Mouse (Mus musculus) bone marrow, adult 2 months (tissue): ENCODE measurements around the gene Lmbrd2. TPM values are rescaled to one million over a fixed set of nuclear protein-coding genes. Genes with fewer than 3 reads are reported as not detected.

Source experiments
- H3K27ac ChIP-seq: fragments of 200-500 bp; 2 replicates; pipeline ENCODE4 v1.5.1; 2012; ENCODE audit warnings: low read depth, mild to moderate bottlenecking, control low read depth, inconsistent platforms, low read length; ENCODE audit not compliant: control insufficient read depth, poor library complexity, insufficient read depth
- H3K4me1 ChIP-seq: fragments of 200-500 bp; 2 replicates; pipeline ENCODE4 v1.6.1; 2011; ENCODE audit warnings: low read length; ENCODE audit not compliant: control insufficient read depth, insufficient read depth
- H3K4me3 ChIP-seq: fragments of 200-500 bp; replicated peaks from 2 replicates; pipeline ENCODE3; 2011; ENCODE audit warnings: mild to moderate bottlenecking, low read depth, low read length, control low read depth; ENCODE audit not compliant: control insufficient read depth
- CTCF ChIP-seq: fragments of 200-500 bp; IDR thresholded peaks from 2 replicates; pipeline ENCODE4 v1.5.1; 2011; ENCODE audit warnings: low read length, control low read depth; ENCODE audit not compliant: control insufficient read depth, insufficient read depth
- POLR2A ChIP-seq: fragments of 200-500 bp; IDR thresholded peaks from 2 replicates; pipeline ENCODE4 v1.6.1; 2011; ENCODE audit warnings: low read depth, mild to moderate bottlenecking, control low read depth, low read length, borderline replicate concordance; ENCODE audit not compliant: control insufficient read depth
- WGBS: fragments of 180-500 bp; shearing (Covaris S2); methylation state at CpG from one replicate; pipeline ENCODE4 v1.1.7; 2018; 5-methylcytosine and 5-hydroxymethylcytosine counted together
- polyA plus RNA-seq: library from polyadenylated mRNA; stranded (reverse); fragments of >200 nt; gene quantifications from 2 replicates; pipeline ENCODE4 v1.2.4, GENCODE M21; 2011; ENCODE audit warnings: low replicate concordance; ENCODE audit not compliant: missing spikeins, insufficient read depth, insufficient read length

Gene Lmbrd2
- 5.1 and 10.4 TPM in 2 replicates for polyA plus RNA-seq

GRCm38 (mm10) chr15:9140252-9140680 is at the start of gene Lmbrd2:
TSS of gene Lmbrd2 (plus strand) at chr15:9140550.
- WGBS, result under 1% methylated on average over 34 of the region's 34 CpGs
- TF ChIP-seq POLR2A (peak; percentile 53; the same call in 1 of the 2 replicates), CTCF (no peak)
- H3K4me3 ChIP-seq, result peak within 1 kb of the TSS; percentile 92
- H3K4me1 ChIP-seq, result no peaks in the 10 kb centered on the region; the same call in 1 of the 2 replicates
- H3K27ac ChIP-seq, result peak within 1 kb of the TSS; percentile 35; the same call in 1 of the 2 replicates

DNA sequence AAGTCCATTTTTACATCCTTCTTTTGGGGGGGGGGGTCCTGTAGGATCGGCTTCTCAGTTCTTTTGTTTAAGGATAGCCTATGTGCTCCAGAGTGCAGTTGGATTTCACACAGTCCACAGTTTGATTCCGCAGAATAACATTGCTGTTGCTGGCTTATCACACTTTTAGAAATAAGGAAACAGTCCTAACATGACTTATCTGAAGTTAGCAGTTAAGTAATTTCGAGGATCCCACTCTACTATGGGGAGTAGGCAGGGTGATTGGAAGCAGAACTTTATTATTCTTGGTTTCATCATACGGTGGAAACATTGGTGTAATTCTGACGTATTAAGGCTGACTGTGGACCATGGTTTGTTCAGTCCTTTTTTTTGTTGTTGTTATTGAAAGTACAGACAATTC is 49.7 kb upstream of the Lmbrd2 start:
- no peak for TF ChIP-seq CTCF
- TF ChIP-seq POLR2A, result no peak
- no peak overlapping the region for H3K4me3 ChIP-seq
- 64% methylated on average over 5 of the region's 5 CpGs for WGBS
- peaks cover 2% of the 10 kb centered on the region for H3K4me1 ChIP-seq
- H3K27ac ChIP-seq, result no peak overlapping the region

DNA sequence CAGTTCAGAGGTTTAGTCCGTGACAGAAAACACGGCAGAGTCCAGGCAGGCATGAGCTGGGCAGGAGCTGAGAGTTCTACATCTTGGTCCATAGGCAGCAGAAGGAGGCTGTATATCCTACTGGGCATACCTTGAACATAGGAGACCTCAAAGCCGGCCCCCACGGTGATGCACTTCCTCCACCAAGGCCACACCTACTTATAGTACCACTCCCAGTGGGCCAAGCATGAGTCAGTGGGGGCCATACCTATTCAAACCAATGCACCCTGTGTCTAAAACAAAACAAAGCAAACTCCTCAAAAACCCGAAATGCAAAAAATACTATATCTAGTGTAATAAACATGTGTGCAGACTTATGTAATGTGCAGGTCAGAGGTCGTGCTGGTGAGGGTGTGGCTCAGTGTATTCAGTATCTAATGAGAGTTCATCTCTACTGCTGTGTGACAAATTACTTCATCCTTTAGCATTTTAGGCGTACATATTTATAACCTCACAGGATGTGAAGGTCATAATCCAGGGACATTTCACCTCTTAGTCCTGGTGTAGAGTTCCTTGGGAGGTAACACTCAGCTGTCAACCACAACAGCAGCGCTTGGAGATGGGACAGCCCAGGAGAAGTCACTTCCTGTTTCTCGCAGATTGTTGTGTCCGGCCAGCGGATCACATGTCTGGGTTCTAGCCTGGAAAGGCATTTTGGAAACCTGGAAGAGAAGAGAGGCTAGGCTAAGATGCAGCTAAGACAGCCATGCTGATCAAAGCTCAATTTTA is 46.6 kb upstream of the Lmbrd2 start:
- TF ChIP-seq CTCF, result no peak
- TF ChIP-seq POLR2A, result no peak
- H3K4me3 ChIP-seq, result no peak overlapping the region
- H3K27ac ChIP-seq, result no peak overlapping the region
- WGBS, result 78% methylated on average over 11 of the region's 11 CpGs
- H3K4me1 ChIP-seq, result no peaks in the 10 kb centered on the region; the same call in 1 of the 2 replicates

GRCm38 (mm10) chr15:9094366-9094750 is 46.0 kb upstream of the Lmbrd2 start:
- Histone ChIP-seq H3K4me1 (no peaks in the 10 kb centered on the region; the same call in 1 of the 2 replicates), H3K27ac (no peak overlapping the region), H3K4me3 (no peak overlapping the region)
- no peak for TF ChIP-seq CTCF
- no peak for TF ChIP-seq POLR2A
- 67% methylated on average over 13 of the region's 13 CpGs for WGBS

- no peak overlapping the region for H3K4me3 ChIP-seq
- no peaks in the 10 kb centered on the region; the same call in 1 of the 2 replicates for H3K4me1 ChIP-seq
- H3K27ac ChIP-seq, result no peak overlapping the region
- TF ChIP-seq CTCF, result no peak
- TF ChIP-seq POLR2A, result no peak
- 90% methylated on average over 4 of the region's 4 CpGs for WGBS
Measured at GRCm38 (mm10) chr15:9096865-9097264, 43.5 kb upstream of the Lmbrd2 start.

- WGBS, result 94% methylated on average over 10 of the region's 10 CpGs
- H3K27ac ChIP-seq, result no peak overlapping the region
- TF ChIP-seq CTCF (no peak), POLR2A (no peak)
- no peaks in the 10 kb centered on the region for H3K4me1 ChIP-seq
- H3K4me3 ChIP-seq, result no peak overlapping the region
Measured at GRCm38 (mm10) chr15:9100446-9101077, 39.8 kb upstream of the Lmbrd2 start.

DNA sequence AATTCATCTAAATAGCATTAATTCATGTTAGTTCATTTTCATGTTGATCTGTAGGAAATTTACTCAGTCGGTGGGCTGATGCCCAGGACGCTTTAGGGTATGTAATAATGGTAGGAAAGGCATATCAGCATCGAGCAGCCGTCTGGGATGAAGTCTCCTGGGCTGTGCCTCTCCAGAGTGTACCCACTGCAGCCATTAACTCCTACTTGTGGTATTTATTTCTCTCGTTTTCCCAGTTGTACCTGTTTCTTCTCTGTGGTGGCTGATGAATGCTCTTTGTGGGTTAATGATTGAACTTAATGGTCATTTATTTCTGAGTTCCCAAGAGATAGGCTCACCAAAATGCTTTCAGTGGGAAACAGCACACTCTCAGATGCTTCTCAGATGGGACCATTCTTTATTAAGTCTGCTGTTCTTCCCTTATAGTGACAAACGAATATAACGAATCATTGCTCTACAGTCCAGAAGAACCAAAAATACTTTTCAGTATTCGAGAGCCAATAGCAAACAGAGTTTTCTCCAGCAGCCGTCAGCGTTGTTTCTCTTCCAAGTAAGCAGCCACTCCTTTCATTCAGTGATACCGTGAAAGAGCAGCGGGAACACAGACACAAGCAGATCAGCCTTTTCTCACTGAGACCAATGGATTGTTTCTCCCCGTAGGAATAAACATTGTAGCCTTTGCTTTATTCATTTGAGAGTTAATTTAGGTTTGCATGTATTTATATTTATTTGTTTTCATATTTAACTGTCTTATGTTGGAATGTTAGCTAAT is 33.9 kb upstream of the Lmbrd2 start:
- H3K4me1 ChIP-seq, result no peaks in the 10 kb centered on the region
- no peak overlapping the region for H3K4me3 ChIP-seq
- TF ChIP-seq CTCF (no peak), POLR2A (no peak)
- H3K27ac ChIP-seq, result no peak overlapping the region
- WGBS, result 90% methylated on average over 13 of the region's 13 CpGs

DNA sequence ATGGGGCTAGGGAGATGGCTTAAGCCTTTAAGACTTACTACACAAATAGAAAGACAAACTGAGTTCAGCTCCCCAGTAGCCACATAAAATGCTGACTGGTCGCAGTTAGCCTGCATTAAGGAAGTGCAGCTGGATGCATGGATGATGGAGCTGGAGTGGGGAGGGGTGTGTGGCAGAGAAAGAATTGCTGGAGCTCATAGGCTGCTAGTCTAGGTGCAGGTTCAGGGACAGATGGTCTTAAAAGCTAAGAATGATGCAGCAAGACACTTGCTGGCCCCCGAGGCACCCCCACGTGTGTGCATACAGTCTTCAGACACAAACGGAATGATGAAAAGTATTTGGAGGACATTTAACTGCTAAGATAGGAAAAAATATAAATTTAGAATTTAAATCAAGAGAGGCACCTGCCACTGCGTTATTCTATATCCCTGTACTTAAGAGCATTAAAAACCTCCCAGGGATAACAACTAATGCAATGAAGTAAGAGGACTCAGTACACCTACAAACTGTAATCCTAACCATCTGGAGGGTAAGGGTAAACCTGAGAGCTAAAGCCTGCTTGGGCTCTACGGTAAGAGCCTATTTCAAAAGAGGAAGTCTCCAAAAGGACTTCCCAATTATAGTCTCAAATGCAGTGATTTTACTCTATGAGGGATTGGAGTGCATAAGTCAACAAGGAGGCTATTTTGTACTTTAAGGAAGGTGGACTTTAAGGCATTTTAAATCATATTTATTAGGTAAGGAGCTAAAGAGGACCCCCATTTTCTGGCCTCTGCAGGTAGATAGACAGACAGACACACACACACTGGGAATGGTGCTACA is 29.6 kb upstream of the Lmbrd2 start:
- 76% methylated on average over 6 of the region's 6 CpGs for whole genome bisulfite sequencing
- TF ChIP-seq CTCF, result no peak
- no peak for TF ChIP-seq POLR2A
- no peaks in the 10 kb centered on the region for H3K4me1 ChIP-seq
- no peak overlapping the region for H3K27ac ChIP-seq
- no peak overlapping the region for H3K4me3 ChIP-seq
